ENCODE assay signal across 21 mouse cellular contexts in genomic region chr10:66951231-66951822, GRCm38 (mm10).
DNase-seq lines count a peak whose midpoint lies in the region; ATAC-seq and TF ChIP-seq lines count a peak whose summit lies in the region.
"Had no signal": no experiment of that assay in that cellular context is flagged by ENCODE, and none has a peak within 500 bp of the region (broad histone marks: within the 10 kb centered on the region; RNA-seq: fewer than 3 reads in every experiment).

No protein-coding gene starts in this region.

- DNase-seq in layer of hippocampus, adult 2 months (ENCODE audit: low spot score in 2 of 2), result no peak
- no peak for DNase-seq in layer of hippocampus, postnatal 25 days (ENCODE audit: extremely low spot score in 1 of 2, low spot score in 1 of 2)
- peak; percentile 44 for DNase-seq in CD4-positive helper T cell, adult 2 months (ENCODE audit: low read depth, low spot score)
- no peak for DNase-seq in lung, postnatal 36 days
- DNase-seq in frontal cortex, postnatal 14 days (ENCODE audit: low spot score in 2 of 2), result no peak
- DNase-seq: adrenal gland, postnatal 14 days; cerebellum, adult 11-12 months; cerebellum, adult 9-11 months; cerebellum, postnatal 36 days; gastrocnemius, postnatal 10 days; heart, postnatal 36 days had no signal

- no peak for TF ChIP-seq CTCF in layer of hippocampus, adult 2 months (conservative IDR thresholded peaks at IDR 0.05)

- peak; percentile 28; the same call in 1 of the 2 replicates for ATAC-seq in common myeloid progenitor, adult 5-6 weeks (replicated peaks; ENCODE audit: low read depth, poor library complexity, severe bottlenecking)
- 0 out of 2 replicates have a peak, but pooled peaks have one; percentile 20 for ATAC-seq in megakaryocyte, adult 5-6 weeks (ENCODE audit: poor library complexity, severe bottlenecking)
- ATAC-seq: activated CD4-positive, CD25-positive, alpha-beta regulatory T cell, adult 4 months; forebrain, embryonic 14.5 days; inflammation-experienced regulatory T-cells, adult 6 months; Patski had no signal

- H3K27ac ChIP-seq in layer of hippocampus, adult 2 months, result 0 out of 2 replicates have a peak overlapping the region, but pooled peaks have one; percentile 10
- H3K27ac ChIP-seq: embryonic facial prominence, embryonic 10.5 days; forebrain, embryonic 10.5 days; heart, embryonic 13.5 days; hindbrain, embryonic 15.5 days had no signal

- no peak overlapping the region for H3K4me3 ChIP-seq in layer of hippocampus, adult 2 months
- H3K4me3 ChIP-seq: embryonic facial prominence, embryonic 10.5 days; forebrain, embryonic 10.5 days; heart, embryonic 13.5 days; hindbrain, embryonic 15.5 days had no signal
